Mouse (Mus musculus) kidney, postnatal 14 days (tissue): Measurements from ENCODE around the gene Sgip1.

Experiments used
- DNase-seq: peaks from one replicate; pipeline ENCODE4 v3.0.0; 2022; ENCODE audit warnings: mixed read lengths

Gene Sgip1

DNA sequence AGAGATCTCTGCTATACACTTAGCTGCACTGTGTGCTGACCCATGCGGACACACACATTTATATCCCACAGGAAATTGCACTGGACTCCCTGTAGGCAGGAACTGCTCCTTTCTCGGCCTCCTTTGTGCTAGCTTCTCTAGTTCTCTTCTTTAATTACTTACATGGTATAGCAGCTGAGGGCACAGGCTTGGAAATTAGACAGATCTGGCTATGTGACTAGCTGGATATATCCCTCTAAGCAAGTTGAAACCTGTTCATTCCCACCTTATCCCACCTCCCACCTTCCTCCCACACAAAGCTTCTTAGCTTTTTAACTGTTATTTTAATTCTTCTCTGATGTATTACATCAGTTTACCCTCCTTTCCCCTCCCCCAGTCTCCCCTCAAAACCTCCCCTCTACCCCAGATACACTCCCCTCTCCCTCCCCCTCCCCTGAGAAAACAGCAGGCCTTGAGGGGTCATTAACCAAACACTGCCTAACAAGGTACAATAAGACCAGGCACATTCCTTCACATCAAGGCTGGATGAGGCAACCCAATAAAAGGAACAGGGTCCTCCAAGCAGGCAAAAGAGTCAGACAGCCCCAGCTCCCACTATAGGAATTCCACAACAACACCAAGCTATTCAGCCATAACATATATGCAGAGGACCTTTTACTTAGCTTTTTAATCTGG lies 34.6 kb downstream of the Sgip1 start:
- no peak for DNase-seq

DNA sequence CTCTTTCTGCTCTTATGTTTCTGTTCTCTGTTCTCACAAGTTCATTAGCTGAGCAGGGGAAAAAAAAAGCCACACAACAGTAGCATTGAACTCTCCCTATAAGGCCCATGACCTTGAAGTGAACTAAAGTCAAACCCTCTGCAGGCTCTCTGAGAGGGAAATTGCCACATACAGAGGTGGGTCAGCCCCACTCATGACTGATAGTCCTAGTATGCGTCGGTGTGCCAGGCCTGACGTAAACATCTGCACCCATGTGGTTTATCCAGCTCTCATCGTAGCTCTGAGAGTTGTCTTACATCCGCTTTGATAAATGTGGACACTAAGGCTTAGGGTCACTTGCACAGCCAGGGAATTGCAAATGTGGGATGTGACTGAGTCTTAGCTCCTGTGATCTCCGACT lies 38.8 kb downstream of the Sgip1 start:
- DNase-seq: no peak

GRCm38 (mm10) chr4:102783063-102783748 lies 42.1 kb downstream of the Sgip1 start:
- DNase-seq: no peak

DNA sequence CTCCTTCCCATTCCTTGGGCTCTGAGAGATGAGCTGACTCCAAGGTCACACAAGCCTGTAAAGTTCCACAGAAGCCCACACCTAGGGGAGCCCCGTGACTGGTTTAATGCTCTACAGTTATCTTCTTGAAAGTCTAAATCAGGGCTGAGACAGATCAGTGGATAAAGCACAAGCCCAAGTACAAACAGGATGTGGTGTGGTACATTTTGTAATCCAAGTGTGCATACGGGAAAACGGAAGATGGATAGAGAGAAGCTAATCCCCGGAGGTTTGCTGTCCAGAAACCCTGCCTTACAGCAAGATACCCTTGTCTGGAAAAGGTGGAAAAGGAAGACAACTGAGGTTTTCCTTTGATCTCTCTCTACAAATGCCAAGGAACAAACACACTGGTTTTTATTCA lies 44.1 kb downstream of the Sgip1 start:
- DNase-seq: no peak

GRCm38 (mm10) chr4:102792100-102792790 lies 51.1 kb downstream of the Sgip1 start:
- peak; percentile 10 for DNase-seq

GRCm38 (mm10) chr4:102801471-102801870 lies 60.4 kb downstream of the Sgip1 start:
- no peak for DNase-seq

GRCm38 (mm10) chr4:102801936-102802335 lies 60.8 kb downstream of the Sgip1 start:
- DNase-seq: no peak

- no peak for DNase-seq
Measured at GRCm38 (mm10) chr4:102804611-102805010, 63.5 kb downstream of the Sgip1 start.

GRCm38 (mm10) chr4:102806987-102807386 lies 65.9 kb downstream of the Sgip1 start:
- DNase-seq: no peak

DNA sequence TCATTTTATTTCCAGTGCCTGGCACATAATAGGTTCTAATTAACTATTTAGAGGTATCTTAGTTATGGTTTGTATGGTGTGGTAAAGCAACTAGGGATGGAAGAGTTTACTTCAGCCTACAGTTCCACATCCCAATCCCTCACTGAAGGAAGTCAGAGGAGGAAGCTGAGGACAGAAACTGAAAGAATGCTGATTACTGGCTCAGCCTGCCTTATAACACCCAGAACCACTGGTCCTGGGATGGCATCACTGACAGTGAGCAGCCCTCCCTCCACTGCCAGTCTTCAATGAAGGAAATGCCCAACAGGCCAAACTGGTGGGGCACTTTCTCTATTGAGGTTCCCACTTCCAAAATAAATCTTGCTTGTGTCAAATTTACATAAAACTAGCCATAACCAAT lies 67.2 kb downstream of the Sgip1 start:
- DNase-seq: no peak

- DNase-seq: no peak
Measured at GRCm38 (mm10) chr4:102809296-102809695, 68.2 kb downstream of the Sgip1 start.

DNA sequence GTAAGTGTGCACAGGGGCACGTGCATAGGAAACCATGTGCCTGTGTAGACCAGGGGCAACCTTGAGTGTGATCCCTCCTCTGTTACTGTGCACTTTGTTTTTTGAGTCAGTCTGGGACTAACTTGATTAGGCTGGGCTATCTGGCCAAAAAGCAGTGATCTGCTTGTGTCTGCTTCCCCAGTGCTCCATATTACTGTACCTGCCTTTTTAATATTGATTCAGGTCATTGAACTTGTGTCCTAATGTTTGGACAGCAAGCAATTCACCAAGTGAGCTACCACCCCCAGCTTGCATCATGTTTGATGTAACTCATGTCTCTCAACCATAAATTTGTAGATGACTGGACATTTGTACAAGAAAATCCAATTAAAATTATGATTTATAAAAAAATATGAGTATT lies 69.2 kb downstream of the Sgip1 start:
- DNase-seq: no peak

DNA sequence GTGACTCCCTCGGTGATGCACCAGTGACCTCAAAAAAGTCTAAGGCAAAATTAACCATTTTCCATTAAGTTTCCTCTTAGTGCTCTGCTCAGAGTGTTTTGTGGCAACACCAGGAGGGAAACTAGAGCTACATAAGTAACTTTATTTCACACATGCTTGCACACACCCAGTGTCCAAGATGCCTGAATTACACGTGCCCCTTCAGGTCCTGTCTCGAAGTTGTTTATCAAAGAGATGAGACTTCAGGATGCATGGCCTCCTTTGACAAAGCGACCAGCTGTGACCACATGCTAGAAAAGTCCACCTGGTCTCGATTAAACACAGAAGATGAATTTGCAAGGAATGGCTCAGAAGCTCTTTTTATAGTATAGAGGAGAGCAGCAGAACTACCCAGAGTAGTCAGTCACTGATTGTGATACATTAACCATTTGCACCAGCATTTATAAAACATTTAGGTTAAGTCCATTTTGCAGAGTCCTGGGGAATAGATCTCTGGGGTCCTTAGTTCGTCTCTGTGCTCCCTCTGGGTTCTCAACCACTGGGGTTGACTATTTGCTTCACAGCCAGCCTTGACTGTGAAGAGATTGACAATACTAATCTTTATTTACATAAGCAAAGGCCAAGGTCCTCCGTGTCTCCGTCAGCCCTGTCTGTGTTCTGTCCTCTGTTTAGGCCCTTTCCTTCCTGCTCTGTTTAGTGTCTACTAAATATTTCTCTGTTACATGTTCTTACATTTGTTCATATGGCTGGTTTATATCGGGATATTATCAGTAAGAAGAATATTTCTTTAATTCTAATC lies 70.1 kb downstream of the Sgip1 start:
- no peak for DNase-seq

- DNase-seq: no peak
Measured at GRCm38 (mm10) chr4:102813346-102813745, 72.2 kb downstream of the Sgip1 start.

DNA sequence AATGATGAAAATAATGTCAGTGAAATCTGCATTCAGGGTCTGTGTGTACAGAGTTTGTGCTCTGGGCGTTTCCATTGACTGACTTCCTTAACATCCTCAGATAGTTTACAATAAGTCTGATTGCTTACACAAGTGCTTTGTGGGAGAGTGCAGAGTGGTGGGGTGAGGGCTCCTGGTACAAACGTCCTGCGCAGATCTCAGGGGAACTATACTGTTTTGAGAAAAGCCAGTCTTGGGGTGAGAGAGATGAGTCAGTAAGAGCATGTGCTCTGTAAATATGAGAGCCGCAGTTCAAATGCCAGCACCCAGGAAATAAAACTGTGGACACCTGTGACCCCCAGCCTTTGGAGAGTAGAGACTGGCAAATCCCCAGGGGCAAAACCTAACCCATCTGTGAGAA lies 80.7 kb downstream of the Sgip1 start:
- no peak for DNase-seq

GRCm38 (mm10) chr4:102824494-102824893 lies 83.4 kb downstream of the Sgip1 start:
- no peak for DNase-seq

- DNase-seq: no peak
Measured at GRCm38 (mm10) chr4:102826159-102826558, 85.1 kb downstream of the Sgip1 start.

DNA sequence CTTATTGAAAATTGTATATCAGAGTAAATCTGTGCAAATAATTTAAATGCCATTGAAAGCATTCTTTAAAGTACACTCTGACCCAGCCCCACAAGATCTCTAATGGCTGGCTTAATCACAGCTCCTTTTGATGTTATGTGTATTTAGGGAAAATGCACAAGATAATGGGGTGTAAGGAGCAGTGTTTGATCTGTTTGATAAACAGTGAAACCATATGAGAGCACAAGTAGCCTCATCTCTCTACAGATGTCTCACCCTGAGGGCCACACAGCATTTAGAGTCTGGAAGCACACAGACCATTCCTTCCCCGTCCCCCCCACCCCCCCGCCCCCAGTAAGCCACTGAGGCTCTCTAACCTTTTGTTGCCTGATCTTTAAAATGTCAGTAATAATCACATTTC lies 87.4 kb downstream of the Sgip1 start:
- DNase-seq: no peak

DNA sequence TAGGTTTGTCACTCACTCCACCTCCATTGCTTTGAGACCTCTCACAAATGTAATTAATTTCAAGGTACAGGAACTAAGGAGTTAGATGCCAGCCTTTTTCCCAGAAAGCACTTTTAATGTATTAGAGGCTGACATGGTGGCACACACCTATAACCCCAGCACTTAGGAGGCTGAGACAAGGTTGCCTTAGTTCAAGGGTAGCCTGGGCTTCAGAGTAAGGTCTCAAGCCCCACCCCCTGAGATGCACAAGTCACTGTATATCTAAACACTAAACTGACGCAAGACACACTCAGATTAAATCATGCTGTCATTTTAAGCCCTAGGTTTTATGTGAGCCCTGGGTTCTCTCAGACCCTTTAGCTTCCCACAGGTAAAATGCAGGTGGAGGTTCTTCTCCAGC lies 92.1 kb downstream of the Sgip1 start:
- no peak for DNase-seq

GRCm38 (mm10) chr4:102833726-102834125 lies 92.6 kb downstream of the Sgip1 start:
- DNase-seq: no peak

DNA sequence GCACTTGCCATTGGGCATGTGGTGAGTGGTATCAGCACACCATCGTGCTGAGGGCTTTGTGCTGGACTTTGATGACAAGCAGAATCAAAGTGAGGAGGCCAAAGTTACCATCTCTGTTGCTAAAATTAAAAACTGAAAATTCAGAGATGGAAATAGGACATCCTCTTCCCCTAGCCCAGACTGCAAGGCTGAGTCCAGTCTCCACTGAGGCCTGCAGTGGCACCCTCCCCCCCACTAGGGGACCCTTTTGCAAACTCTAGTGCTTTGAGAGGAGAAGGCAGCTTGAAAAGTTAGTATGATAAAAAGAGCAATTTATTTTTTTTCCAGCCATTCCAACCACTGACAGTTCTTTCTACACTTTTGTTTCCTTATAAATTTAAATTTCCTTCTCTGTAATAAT lies 93.6 kb downstream of the Sgip1 start:
- DNase-seq: no peak

DNA sequence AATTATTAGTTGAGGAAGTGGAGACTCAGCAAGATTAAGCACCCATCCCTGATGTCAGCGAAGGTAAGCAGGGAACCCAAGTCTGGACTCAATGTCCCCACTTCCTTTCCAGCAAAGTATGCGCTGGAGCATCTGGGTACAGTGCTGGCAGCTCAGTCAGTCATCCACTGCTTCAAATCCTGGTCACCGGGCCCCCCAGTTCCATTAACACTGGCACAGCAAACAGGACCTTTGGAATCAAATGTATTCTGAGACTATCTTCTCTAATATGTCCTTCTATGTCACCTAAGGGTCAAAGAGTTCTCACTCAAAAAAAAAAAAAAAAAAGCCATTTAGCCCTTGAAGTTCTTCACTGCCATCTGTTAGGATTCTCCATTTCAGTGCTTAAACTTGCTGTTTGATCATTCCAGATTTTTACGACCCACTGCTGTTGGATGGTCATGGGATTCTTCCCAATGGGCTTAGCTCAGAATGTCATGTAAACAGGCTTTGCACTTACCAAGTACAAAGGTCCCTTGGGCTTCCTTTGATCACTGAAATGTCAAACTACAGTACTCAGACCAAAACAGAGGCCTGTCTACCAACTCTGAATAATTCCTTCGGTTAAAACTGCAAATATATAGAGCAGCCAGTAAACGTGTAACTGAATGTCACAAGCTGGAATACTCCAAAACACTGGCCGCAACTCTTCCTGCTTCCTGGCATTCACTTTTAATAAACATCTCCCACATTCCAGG lies 99.1 kb downstream of the Sgip1 start:
- DNase-seq: peak; percentile 51
